Mouse (Mus musculus): ENCODE data around the gene Gm6583.

The Gm6583 gene

GRCm38 (mm10) chr5:112355910-112356309, at the start of gene Gm6583:
Gm6583 (minus strand) TSS chr5:112356033.
- no peak for DNase-seq

GRCm38 (mm10) chr5:112402437-112402836, 46.6 kb upstream of the Gm6583 start:
- no peak for DNase-seq

- DNase-seq: no peak
Measured at GRCm38 (mm10) chr5:112399284-112399683, 43.5 kb upstream of the Gm6583 start.

GRCm38 (mm10) chr5:112396066-112396465, 40.2 kb upstream of the Gm6583 start:
- no peak for DNase-seq

- no peak for DNase-seq
Measured at GRCm38 (mm10) chr5:112394779-112395443, 39.1 kb upstream of the Gm6583 start, which contains the start of gene Asphd2. Asphd2 (minus strand) TSS chr5:112394866.

GRCm38 (mm10) chr5:112394415-112394763, 38.6 kb upstream of the Gm6583 start:
- no peak for DNase-seq

- no peak for DNase-seq
Measured at GRCm38 (mm10) chr5:112393741-112394414, 38.0 kb upstream of the Gm6583 start.

- DNase-seq: no peak
Measured at GRCm38 (mm10) chr5:112391676-112392323, 36.0 kb upstream of the Gm6583 start.

- no peak for DNase-seq
Measured at GRCm38 (mm10) chr5:112391002-112391401, 35.2 kb upstream of the Gm6583 start.

- DNase-seq: no peak
Measured at GRCm38 (mm10) chr5:112389352-112389751, 33.5 kb upstream of the Gm6583 start.

- DNase-seq: peak in 1 of 2 experiments; percentile 24
Measured at GRCm38 (mm10) chr5:112385973-112386372, 30.1 kb upstream of the Gm6583 start.

GRCm38 (mm10) chr5:112384805-112385472, 29.1 kb upstream of the Gm6583 start:
- peak; percentile 36 to 39 for DNase-seq

- no peak for DNase-seq
Measured at GRCm38 (mm10) chr5:112382641-112383330, 27.0 kb upstream of the Gm6583 start.

- DNase-seq: no peak
Measured at GRCm38 (mm10) chr5:112382042-112382441, 26.2 kb upstream of the Gm6583 start.

GRCm38 (mm10) chr5:112381154-112381553, 25.3 kb upstream of the Gm6583 start:
- DNase-seq: no peak

- DNase-seq: no peak
Measured at GRCm38 (mm10) chr5:112378716-112379115, 22.9 kb upstream of the Gm6583 start.

GRCm38 (mm10) chr5:112377380-112377779, 21.5 kb upstream of the Gm6583 start:
- DNase-seq: no peak

GRCm38 (mm10) chr5:112376111-112376510, 20.3 kb upstream of the Gm6583 start:
- DNase-seq: no peak

GRCm38 (mm10) chr5:112371933-112372332, 16.1 kb upstream of the Gm6583 start:
- DNase-seq: no peak

- no peak for DNase-seq
Measured at GRCm38 (mm10) chr5:112370236-112370813, 14.5 kb upstream of the Gm6583 start.

- DNase-seq: peak; percentile 26 to 30
Measured at GRCm38 (mm10) chr5:112369326-112369725, 13.5 kb upstream of the Gm6583 start.

GRCm38 (mm10) chr5:112368666-112369065, 12.8 kb upstream of the Gm6583 start:
- DNase-seq: no peak

Data from B cell, adult 2 months (primary cell).